Mouse (Mus musculus) adrenal gland, adult 2 months (tissue): ENCODE measurements at regions not wholly inside any gene's neighbourhood (a gene's known extent, or its start where the extent isn't known, plus 50 kb on each side); places are given as distances from the start of the nearest gene placed in this dataset.

Source experiments
- DNase-seq: peaks from one replicate; pipeline ENCODE4 v3.0.0; 2021

DNA sequence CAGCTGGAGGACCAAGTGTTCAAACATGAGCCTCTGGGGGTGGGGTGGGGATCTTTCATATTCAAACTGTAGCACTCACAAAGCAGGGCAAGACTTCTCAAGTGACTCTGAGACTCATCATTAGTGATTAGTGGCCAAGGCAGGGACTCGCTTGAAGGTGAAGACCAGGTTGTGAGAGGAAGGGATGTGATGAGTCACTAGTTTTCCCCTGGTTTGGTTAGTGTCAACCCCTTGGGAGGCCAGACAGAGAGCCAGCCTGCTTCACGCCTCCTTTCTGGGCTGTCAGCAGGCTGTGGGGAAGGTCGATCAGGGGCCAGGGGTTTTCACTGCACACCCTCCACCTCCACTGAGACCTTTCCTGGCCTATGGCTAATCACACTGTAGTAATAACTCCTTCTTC, 65.2 kb downstream of the Slc30a10 start:
- no peak for DNase-seq

DNA sequence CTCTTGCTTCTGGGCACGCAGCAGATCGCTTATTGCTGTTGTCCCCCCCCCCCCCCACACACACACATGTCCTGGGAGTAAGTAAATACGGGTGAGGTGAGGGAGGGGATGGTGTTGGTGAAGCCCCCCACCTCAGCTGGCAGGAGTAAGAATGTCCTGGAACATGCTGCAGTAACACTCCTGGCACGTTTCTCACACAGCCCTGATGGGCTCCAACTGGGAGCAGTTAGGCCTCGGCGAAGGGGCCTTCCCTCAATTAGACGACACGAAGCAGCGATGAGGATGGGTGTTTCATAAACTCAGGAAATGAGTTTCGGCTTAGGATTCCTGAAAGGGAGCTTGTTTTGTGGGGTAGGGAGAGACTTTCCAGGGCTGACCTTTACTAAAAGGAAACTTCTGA, 69.4 kb downstream of the Slc30a10 start:
- DNase-seq = no peak

DNA sequence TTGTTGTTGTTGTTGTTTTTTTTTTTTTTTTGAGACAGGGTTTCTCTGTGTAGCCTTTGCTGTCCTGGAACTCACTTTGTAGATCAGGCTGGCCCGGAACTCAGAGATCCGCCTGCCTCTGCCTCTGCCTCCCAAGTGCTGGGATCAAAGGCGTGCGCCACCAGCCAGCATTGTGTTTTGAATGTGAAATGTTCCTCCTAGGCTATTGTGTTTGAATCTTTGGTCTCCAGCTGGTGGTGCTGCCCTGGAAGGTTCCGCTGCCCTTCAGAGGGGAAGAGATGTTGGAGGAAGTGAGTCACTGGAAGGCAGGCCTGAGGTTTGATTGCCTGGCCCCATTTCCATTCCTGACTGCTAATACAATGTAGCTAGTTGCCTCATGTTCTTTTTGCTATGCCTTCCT, 78.8 kb downstream of the Slc30a10 start:
- DNase-seq = no peak

DNA sequence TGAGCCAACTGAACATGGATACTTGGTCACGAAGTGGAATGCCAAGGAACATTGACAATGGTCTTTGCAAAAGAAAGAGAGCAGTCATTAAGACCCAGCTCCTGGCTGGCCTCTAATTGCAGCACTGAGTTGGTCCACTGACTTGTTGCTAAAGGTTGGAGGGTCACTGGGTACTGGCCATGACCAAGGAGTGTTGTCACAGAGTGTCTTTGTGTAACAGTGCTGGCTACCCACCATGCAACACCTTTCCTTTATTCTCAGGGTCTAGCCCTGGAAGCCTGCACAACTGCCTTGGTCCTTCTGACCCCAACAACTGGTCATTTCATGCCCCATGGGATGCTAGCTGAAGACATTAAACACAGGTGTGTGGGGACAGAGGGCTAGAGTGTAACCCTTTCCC, 79.5 kb downstream of the Slc30a10 start:
- DNase-seq = no peak

DNA sequence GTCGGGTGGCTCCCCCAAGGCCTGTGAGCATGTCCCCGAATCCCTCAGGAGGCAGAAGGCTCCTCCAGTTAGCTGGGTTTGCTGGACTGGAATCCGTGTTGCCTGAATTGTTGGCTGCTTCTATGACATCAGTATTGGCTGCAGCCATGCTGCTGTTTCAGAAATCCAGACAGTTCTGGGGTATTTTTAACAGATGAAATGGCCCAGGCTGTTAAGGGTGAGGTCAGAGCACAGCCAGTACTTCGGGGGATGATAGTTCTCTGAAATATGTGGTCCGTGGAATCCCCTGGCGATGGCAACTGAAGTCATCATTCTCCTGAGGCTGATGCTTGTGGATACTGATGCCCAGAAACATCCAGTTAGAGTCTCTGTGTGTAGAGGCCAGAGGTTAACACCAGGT, 80.7 kb downstream of the Slc30a10 start:
- no peak for DNase-seq

DNA sequence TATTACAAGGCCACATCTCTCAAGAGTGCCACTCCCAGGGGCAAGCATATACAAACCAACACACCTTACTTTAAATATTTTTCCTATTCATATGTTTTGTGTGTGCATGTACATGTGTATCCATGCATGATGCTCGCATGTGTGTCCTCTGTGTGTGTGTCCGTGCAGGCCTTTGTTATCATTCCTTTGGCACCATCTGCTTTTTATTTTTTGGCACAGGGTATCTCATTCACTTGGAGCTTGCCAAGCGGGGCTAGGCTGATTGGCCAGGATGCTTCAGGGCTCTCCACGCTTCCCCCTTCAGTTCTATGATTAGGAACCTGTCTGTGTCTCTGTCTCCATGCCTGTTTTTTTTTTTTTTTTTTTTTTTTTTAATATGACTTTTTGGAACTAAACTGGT, 82.6 kb downstream of the Slc30a10 start:
- no peak for DNase-seq

DNA sequence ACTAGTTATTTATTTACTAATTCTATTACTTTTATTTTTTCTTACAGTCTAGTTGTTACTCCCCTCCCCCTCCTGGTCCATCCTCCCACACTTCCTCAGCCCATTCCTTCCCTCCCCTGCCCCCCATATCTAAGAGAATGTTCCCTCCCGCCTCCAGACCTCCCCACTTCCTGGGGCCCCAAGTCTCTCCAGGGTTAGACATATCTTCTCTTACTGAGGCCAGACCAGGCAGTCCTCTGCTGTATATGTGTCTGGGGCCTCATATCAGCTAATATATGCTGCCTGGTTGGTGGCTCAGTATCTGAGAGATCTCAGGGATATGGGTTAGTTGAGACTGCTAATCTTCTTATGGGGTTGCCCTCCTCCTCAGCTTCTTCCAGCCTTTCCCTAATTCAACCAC, 84.8 kb downstream of the Slc30a10 start:
- DNase-seq = no peak

DNA sequence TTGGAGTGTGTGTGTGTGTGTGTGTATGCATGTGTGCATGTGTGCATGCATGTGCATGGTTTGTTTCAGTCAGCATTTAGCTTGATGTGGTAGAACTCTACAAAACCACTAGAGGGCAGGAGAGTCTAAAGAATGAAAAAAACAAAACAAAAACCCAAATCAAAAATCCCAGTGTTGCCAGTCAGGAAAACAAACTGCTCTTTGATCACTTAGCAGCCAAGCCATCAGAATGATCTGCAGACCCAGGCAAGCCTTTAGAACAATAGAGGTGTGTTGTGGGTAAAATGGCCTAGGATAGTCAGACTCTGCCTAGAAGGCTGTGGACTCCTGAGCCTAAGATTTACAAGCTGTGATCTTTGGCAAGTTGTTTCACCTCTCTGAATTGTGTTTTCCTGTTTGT, 91.7 kb downstream of the Slc30a10 start:
- no peak for DNase-seq

DNA sequence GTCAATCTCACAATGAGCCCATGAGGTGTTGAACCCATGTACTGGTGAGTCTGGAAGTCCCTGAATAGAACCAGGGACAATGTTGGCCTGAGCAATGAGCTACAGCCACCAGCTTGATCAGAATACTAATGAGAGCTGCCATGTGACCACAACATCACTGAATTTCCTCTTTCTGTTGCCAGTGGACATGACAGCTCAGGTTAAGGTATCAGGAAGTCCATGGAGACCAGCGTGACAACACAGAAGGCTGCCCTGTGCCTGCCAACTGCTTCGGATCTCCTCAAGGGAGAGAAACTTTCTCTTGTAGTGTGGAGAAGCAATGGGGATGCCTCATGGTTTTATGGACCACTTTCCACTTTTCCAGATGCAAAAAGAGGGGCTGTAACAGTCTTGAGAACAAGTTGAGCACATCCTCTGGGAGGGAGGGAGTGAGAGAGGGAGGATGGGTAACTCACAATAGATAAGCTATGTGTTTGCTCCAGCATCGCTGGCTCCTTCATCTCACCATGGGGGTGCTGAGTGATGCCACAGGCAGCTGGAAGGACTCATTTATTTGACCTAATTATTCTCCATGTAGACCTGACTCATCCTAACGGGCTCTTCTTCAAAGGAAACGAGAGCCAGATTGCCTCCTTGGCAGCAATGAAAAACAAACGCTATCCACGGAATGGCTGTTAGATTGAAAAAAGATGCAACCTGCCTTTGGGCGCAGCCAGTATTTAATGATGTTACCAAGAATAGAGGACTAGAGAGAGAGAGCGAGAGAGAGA, 118.3 kb downstream of the Slc30a10 start:
- DNase-seq = peak; percentile 46

DNA sequence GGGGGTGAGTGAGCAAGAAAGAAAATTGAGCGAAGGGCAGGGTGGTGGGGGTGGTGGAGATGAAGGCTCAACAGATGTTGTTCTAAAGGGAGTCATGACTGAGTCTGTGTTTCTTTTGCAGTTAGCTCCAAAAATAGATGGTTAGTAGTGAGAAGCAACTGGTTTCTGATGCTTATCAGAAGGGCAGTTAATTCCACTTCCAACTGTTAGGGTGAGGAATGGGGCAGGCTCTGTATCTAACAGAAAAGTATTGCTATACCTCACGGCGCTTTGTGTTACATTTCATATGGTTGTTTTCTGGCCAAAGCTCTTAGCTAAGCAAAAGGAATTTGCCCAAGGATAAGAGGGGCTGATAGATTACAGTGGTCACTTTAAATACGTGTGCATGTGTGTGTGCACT, 120.3 kb downstream of the Slc30a10 start:
- no peak for DNase-seq

DNA sequence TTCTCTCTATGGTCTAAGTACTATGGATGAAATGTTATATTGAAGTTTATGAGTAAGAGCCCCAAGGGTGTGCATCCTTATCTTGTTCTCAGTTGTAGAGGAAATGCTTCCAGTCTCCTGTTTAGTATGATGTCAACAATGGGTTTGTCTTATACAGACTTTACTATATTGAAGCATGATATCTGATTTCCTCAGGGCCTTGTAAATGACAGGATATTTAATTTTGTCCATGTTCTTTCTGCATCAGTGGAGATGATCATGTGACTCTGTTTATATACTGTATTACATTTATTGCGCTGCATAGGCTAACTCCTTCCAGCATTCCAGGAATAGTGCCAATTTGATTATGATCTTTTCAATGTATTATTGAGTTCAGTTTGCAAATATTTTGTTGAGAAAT, 125.2 kb downstream of the Slc30a10 start:
- DNase-seq = no peak

DNA sequence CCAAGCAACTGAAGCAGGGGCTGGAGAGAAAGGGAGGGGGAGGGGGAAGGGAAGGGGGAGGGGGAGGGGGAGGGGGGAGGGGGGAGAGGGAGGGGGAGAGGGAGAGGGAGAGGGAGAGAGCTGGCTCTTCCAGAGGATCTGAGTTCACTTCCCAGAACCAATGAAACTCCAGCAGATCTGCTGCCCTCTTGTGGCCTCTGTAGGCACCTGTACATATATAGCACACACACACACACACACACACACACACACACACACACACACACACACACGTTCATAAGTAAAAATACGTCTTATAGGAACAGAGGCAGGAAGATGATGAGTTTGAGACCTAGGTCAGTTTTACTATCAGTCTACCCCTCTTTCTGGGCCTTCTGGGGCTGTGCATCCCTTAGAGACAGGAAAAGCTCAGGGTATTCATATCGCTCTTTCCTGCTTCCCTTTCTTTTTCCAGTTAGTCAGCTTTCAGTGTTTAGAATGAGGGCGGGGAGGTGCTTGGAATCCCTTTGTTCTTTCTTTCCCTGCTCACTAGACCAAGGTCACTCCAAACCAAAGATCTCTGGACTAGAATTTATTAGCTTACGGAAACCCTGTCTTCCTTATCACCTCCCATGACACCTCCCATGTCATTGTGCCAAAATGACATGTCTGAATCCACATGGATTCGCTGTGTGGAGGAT, 130.7 kb downstream of the Slc30a10 start:
- no peak for DNase-seq

DNA sequence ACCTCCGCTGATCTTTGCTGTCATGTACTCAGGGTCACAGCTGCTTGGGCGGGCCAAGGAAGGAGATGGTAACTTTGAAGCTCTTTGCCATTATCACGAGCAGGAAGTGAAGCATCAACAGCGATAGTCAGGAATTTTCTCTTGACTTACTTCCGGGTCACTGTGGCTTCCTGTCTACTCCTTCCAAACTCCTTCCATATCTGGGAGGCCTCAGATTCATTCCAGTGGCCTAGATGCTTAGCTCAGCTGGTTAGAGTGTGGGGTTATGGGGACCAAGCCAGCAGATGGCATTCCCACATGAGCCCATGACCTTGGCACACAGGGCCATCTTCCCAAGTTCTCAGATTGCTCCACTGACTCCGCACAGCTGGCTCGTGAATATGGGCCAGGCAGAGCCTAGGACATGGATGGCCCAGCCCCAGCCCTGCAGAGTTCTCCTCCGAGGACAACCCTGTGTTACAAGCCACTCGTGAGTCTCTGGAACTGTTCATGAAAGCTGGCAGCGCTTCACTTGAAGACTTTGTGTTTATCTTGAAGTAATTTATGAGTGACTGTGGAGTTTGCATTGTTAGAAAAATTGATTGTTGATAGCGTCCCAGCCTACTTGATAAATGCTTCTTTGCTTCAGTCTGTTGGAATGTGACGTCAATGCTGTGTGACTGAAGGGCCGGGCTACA, 133.2 kb downstream of the Slc30a10 start:
- peak; percentile 40 for DNase-seq

DNA sequence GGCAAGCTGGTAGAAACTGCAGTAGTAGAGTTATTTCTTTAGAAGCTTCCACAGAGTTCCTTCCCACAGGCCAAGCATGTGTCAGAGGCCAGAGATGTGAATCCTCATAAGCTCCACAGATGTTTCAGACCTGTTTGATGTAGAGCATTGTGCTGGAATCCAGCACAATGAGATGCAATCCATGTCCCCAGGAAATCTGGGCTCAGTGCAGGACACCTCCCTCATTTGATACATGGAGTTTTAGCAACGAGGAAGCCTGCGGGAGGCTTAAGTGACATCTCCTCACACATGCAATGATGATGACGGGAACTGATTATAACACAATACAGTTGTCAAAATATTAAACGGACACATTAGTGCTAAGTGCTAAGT, 133.7 kb downstream of the Slc30a10 start:
- DNase-seq = no peak

DNA sequence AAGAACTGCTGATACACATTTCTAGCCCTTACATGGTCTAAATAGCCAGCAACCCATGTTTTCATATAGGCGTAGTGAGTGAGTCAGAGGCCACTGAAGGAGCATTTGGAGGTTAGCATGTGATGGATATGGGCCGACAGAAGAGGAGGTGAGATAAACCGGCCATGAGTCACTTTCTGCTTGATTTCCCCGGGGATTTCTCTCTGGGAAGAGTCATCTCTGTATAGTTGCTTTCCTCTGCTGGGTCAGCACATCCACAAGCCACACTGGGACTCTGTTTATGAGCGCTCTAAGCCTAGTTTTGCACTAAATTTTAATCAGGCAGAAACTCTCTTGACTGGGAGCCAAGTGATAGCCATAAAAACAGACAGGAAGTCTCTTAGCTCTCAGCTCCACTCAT, 142.2 kb downstream of the Slc30a10 start:
- DNase-seq = peak; percentile 26

DNA sequence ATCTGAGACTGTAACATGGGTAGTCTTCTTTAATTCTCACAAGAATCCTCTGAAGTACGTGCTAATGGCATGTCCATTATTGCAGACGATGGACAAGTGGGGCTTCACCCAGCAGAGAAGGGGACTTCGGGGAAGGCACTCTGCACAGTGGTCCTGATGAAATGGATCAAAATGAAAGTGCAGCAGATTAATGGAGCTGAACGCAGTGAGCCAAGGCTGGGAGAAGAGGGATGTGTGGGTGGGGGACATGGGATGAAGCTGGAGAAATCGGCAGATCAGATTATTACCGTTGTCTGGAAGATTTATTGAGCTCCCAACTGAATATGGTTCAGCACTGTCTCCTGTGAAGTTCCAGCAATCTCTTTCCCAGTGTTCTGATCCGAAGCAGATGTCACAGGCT, 143.9 kb downstream of the Slc30a10 start:
- no peak for DNase-seq

DNA sequence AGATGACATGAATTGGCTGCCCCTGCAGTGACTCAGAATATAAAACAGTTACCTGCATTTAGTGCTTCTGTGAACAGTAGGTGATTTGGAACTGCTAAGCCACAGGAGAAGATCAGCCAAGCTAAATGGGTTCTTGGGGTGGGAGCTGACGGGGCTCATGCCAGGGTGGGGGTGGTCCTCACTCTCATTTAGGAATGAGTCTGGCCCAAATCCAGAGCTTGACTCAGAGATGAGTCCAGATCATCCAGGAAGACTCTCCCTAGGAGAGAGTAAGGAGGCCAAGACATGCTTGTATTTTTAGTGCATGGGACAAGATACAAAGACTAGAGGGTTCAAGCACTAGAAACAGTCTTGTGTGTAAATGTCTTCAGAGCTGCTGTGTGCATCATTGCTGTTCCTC, 146.5 kb downstream of the Slc30a10 start:
- DNase-seq = no peak

DNA sequence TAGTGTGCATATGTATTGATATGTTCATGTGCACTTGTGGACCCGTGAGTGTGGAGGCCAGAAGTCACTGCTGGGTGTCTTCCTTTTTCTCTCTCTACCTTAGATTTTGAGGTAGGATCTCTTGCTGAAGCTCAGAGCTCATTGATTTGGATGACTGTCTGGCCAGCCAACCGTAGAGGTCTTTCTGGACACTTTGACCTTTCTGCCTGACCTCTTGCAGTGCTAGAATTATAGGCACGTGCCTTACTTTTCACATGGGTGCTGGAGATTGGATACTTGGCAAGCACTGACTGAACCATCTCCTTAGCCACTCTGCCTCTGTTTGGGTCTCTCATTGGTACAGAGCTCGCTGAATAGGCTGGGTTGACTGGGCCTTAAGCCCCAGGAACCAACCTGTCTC, 151.3 kb downstream of the Slc30a10 start:
- no peak for DNase-seq

DNA sequence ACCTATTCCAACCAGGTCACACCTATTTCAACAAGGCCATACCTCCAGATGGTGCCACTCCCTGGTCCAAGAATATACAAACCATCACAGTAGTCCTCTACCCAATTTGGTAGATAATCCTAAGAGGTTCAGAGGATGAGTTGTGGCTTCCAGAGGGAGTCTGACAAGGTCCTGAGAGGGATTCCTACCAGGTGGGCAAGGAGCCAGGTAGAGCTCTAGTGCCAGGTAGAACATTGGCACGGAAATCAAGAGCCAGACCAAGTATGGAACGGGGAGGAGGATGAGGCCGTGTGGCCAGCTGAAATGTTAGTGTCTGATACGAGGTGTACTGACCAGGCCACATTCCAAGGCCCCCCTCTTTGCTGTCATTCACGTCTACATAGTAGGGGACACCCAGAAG, 153.0 kb downstream of the Slc30a10 start:
- no peak for DNase-seq

DNA sequence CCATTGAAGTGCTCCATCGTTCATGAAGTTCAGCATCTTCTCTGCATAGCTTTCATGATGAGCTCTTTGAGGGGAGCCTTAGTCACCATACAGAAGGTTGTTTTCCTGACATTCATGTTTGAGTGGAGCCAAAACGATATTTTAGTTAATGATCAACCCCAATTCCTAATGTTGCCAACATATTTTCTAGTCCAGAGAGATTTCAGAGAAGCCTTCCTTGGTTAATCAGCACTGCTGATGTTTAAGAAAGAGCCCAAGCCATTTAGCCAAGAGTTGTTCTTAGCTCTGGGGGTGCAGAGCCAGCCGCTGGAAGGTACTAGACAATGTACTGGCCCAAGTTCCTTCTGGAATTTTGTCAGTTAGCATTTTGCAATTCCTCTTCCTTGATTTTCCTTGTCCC, 153.8 kb downstream of the Slc30a10 start:
- no peak for DNase-seq

DNA sequence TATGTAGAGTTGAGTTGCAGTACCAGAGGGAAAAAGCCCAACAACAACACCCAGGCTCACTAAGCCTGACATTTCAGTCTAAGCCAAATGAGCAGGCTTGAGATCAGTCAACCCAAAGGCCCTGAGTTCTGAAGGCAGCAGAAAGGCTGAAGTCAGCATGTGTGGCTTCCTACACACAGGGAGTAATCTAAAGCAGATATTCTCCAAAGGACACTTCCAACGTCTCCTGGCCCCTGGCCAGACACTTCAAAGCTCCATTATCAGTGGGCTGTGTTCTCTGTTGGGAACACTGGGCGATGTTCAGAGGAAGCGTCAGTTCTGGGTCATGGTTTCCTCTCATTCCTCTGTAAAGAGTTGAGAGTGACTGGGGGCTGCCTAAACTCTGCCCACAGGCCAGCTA, 155.9 kb downstream of the Slc30a10 start:
- peak; percentile 59 for DNase-seq

DNA sequence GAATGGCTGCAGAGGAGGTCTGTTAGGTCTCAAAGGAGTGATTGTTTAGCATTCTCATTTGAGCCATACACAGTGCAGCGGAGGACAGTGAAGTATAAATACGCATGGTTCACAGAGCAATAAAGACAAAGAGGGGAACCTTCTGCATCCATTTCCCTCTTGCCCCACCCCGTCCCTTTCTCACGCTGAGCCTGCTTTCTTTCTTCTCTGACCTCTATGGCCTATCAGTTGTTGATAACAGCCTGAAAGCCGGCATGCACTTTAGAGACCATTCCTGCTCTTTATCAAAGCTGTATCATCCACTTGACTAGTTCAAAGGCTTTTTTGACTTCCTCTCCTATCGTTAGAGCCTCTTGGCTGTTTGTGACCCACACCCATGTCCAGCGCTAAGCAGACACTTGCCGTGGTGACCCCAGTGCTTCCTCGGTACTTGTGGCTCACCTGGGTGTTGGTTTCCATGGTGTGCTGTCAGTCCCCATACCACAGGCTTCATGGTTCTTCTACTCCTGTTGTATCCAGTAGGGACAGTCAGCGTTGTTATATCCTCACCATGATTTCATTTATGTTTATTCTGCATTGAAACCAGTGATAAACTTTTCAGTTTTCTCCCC, 161.3 kb downstream of the Slc30a10 start:
- no peak for DNase-seq

DNA sequence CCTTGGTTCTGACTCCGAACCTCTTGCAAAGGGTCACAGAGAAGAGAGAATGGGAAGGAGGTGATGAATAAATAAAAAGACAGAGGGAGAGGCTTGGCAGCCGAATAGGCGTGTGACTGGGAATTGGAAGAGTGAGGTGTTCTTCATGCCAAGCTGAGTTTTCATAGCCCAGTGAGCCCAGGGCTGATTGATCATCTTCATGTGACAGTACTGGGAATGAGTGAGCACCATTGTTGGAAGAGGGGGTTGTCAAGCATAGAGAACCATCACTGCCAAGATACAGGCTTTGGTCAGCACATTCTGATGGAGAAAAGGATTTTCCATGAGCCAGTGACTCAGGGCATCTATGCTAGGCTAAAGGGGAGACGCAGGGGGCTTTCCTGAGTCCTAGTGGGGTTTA, 163.0 kb downstream of the Slc30a10 start:
- DNase-seq = no peak
